Mouse (Mus musculus) brain, embryonic 14.5 days (tissue): ENCODE measurements around the gene Opcml.

ENCODE experiments used
- CTCF ChIP-seq: fragments of 200-500 bp; IDR thresholded peaks from 2 replicates; pipeline ENCODE4 v1.5.1; 2012; ENCODE audit warnings: inconsistent platforms, mild to moderate bottlenecking, moderate library complexity, borderline replicate concordance; ENCODE audit not compliant: insufficient read depth, insufficient read length; ENCODE audit errors: extremely low read depth
- POLR2A ChIP-seq: fragments of 200-500 bp; IDR thresholded peaks from 2 replicates; pipeline ENCODE4 v1.6.1; 2012; ENCODE audit warnings: mild to moderate bottlenecking, inconsistent platforms, borderline replicate concordance; ENCODE audit not compliant: poor library complexity, insufficient read depth, insufficient read length, severe bottlenecking; ENCODE audit errors: extremely low read depth

- TF ChIP-seq CTCF (no peak), POLR2A (no peak)
Observed at GRCm38 (mm10) chr9:28402770-28403650, 612.4 kb downstream of the Opcml start.
